Mouse (Mus musculus) heart, adult 2 months (tissue): ENCODE results near the gene Tia1. TPM values are rescaled to one million over a fixed set of nuclear protein-coding genes. Genes with fewer than 3 reads are reported as not detected.

Experiments used
- DNase-seq, 2 experiments: peaks; one replicate each; pipeline ENCODE4 v3.0.0; 2021
- H3K27ac ChIP-seq: fragments of 200-600 bp; 2 replicates; pipeline ENCODE4 v1.8.1; 2022
- H3K27me3 ChIP-seq: fragments of 200-500 bp; 2 replicates; pipeline ENCODE4 v1.6.1; 2012; ENCODE audit warnings: mild to moderate bottlenecking, low read length, inconsistent platforms, mixed read lengths; ENCODE audit not compliant: control insufficient read depth, insufficient read depth
- H3K36me3 ChIP-seq: fragments of 200-500 bp; 2 replicates; pipeline ENCODE4 v1.6.1; 2012; ENCODE audit warnings: low read length, inconsistent platforms; ENCODE audit not compliant: control insufficient read depth, insufficient read depth
- H3K4me1 ChIP-seq: fragments of 200-500 bp; 2 replicates; pipeline ENCODE4 v1.6.1; 2011; ENCODE audit warnings: low read length; ENCODE audit not compliant: control insufficient read depth, insufficient read depth
- H3K4me3 ChIP-seq: fragments of 200-600 bp; 2 replicates; pipeline ENCODE4 v1.8.1; 2022
- H3K79me2 ChIP-seq: fragments of 200-500 bp; replicated peaks from 2 replicates; pipeline ENCODE4 v1.6.1; 2012; ENCODE audit warnings: mild to moderate bottlenecking, inconsistent platforms, low read length, moderate library complexity, mixed read lengths; ENCODE audit not compliant: control insufficient read depth, insufficient read depth
- H3K9ac ChIP-seq: fragments of 200-500 bp; 2 replicates; pipeline ENCODE4 v1.6.1; 2012; ENCODE audit warnings: low read depth, mild to moderate bottlenecking, control low read depth, inconsistent platforms, low read length, mixed read lengths
- CTCF ChIP-seq: fragments of 200-600 bp; IDR thresholded peaks from 2 replicates; pipeline ENCODE4 v1.8.1; 2022; ENCODE audit warnings: antibody characterized with exemption, mild to moderate bottlenecking, moderate library complexity
- EP300 ChIP-seq: fragments of 200-500 bp; IDR thresholded peaks from 2 replicates; pipeline ENCODE4 v1.6.1; 2011; ENCODE audit warnings: low read depth, low read length, control low read depth; ENCODE audit not compliant: insufficient read depth
- POLR2A ChIP-seq: fragments of 200-500 bp; IDR thresholded peaks from 2 replicates; pipeline ENCODE4 v1.6.1; 2011; ENCODE audit warnings: mild to moderate bottlenecking, low read depth, low read length, control low read depth; ENCODE audit not compliant: insufficient read depth
- WGBS: fragments of 180-500 bp; shearing (Covaris S2); methylation state at CpG from one replicate; pipeline ENCODE4 v1.1.7; 2018; 5-methylcytosine and 5-hydroxymethylcytosine counted together
- intact Hi-C: fragments of 180-260 bp; cut with DNase I; formaldehyde crosslinking; loops from one replicate; pipeline ENCODE4 v1.15.1; 2025
- polyA plus RNA-seq: library from polyadenylated mRNA; depleted of rRNA; stranded (reverse); fragments of >200 nt; gene quantifications from 2 replicates; pipeline ENCODE4 v1.2.3, GENCODE M21; 2012
- total RNA-seq, 2 experiments: library from RNA; stranded (reverse); gene quantifications; 2 replicates each; pipeline ENCODE4 v1.2.3; 2021

Gene Tia1
- total and polyA plus RNA-seq, 3 experiments: 13.1 to 23.7 (median 22.4) TPM

DNA sequence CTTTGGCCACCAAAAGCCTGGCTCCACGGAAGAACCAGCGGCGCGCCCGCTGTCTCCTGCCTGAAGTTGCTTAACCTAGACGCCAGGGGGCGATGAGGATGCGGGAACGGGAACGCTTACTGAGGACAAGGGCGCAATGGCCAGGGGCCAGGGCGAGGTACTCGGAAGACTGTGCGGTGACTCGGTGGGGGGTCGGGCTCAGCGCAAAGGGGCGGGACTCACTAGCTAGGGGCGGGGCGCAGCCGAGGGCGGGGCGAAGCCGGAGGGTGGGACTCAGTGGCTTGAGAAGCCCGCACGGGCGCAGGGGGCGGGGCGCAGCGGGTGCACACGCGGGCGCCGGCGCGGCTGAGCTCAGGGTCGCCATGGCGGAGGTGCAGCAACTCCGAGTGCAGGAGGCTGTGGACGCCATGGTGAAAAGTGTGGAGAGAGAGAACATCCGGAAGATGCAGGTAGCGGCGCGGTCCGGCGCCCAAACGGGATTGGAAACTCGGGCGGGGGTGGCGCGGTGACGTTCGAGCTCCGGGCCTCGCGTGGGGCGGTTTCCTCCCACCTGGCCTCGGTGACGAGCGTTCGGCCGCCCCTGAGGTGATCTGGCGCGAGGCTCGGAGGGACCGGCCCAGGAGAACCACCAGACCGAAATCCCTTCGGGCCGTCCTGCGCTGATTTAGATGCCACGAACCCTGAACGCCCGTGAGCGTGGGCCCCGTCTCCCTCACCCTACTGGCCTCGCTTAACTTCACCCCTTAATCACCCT, 38.5 kb upstream of the Tia1 start, which contains the start of gene Fam136a:
Gene Fam136a, plus strand, starts transcription at position 276 of the 754 bp plus-strand sequence.
- Histone ChIP-seq H3K36me3 (no peaks in the 10 kb centered on the region), H3K79me2 (no peaks in the 10 kb centered on the region), H3K27ac (peak within 1 kb of the TSS; percentile 76), H3K4me1 (peaks cover 2% of the 10 kb centered on the region), H3K27me3 (no peaks in the 10 kb centered on the region), H3K9ac (peak within 1 kb of the TSS; percentile 73), H3K4me3 (peak within 1 kb of the TSS; percentile 82)
- TF ChIP-seq CTCF: peak; percentile 78
- TF ChIP-seq EP300: peak; percentile 85
- TF ChIP-seq POLR2A: peak; percentile 33; the same call in 1 of the 2 replicates
- intact Hi-C loops: loop anchor here (1.0 to 2.0 kb wide), 3 partner anchors 36 to 223 kb away; partner anchors contain the start of gene Tgfa
- DNase-seq: peak; percentile 93 to 95
- under 1% methylated on average over 74 of the region's 76 CpGs for WGBS

DNA sequence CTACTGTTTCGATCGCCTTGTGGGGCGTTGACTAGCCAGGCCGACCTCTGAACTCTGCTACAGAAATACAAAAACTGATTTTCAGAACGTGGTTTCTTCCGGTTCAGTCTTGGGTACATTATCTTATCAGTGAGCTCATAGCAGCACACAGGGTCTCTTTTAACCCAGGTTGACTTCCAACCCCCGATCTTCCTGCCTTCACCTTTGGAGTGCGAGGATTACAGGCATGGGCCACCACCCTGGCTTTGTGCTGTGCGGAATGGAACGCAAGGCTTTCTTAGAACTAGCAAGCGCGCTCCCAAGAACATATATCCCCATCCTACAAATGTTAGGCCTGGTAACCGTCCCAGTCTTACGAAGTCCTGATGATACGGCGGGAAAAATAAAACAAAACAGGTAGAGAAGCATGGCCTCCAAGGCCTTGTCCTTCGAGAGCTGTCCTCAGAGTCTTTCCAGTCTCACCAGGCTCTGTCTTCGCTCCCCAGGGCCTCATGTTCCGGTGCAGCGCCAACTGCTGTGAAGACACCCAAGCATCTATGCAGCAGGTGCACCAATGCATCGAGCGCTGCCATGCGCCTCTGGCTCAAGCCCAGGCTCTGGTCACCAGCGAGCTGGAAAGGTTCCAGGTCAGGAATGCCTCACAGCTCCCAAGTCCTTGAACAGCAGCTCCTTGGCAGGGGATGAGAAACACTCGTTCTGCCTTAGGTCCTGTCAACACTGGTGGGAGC, 37.7 kb upstream of the Tia1 start:
- 39% methylated on average over 25 of the region's 25 CpGs for WGBS
- no peaks in the 10 kb centered on the region for H3K36me3 ChIP-seq
- H3K27me3 ChIP-seq: no peaks in the 10 kb centered on the region
- DNase-seq: peak; percentile 52 to 61
- no peak for TF ChIP-seq POLR2A
- no peaks in the 10 kb centered on the region for H3K79me2 ChIP-seq
- peak overlapping the region; percentile 65 for H3K9ac ChIP-seq
- H3K4me3 ChIP-seq: peak overlapping the region; percentile 82
- intact Hi-C loops: no loop called here
- peak overlapping the region; percentile 76 for H3K27ac ChIP-seq
- H3K4me1 ChIP-seq: peaks cover 5% of the 10 kb centered on the region

DNA sequence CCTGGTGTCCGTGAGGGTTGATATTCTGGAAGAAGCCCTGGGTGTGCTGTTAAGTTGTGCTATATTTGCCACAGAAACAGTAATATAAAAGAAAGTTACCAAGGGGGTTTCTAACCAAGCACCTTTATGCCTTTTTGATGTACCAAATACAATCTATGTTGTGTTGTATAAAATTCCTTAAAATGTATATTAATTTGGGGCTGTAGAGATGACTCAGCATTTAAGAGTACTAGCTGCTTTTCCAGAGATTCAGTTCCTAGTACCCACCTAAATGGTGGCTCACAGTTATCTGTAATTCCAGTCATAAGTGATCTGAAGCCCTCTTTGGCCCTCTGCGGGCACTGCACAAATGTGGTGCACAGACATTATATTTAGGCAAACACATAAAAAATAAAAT, 37.2 kb upstream of the Tia1 start:
- H3K27me3 ChIP-seq: no peaks in the 10 kb centered on the region
- peaks cover 5% of the 10 kb centered on the region for H3K4me1 ChIP-seq
- 58% methylated on average over 2 of the region's 2 CpGs for WGBS
- no peak overlapping the region for H3K4me3 ChIP-seq
- H3K36me3 ChIP-seq: no peaks in the 10 kb centered on the region
- no peak for DNase-seq
- H3K27ac ChIP-seq: no peak overlapping the region
- H3K9ac ChIP-seq: no peak overlapping the region
- intact Hi-C loops: no loop called here
- TF ChIP-seq CTCF (no peak), EP300 (no peak), POLR2A (no peak)
- 0 out of 2 replicates have a peak, but pooled peaks cover 1% of the 10 kb centered on the region for H3K79me2 ChIP-seq

DNA sequence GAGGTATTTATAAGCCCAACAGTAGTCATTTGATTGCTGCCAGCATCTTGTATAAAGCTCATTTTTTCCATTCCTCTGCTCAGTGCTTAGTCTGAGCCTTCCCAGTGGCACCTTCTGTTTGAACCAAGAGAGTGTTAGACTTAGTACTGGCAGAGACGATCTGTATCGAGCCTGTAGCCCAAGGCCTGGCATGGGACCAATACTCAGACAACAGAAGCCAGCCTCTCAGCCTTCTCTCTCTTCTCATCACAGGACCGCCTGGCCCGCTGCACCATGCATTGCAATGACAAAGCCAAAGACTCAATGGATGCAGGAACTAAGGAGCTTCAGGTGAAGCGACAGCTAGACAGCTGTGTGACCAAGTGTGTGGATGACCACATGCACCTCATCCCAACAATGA, 35.5 kb upstream of the Tia1 start:
- Histone ChIP-seq H3K27me3 (no peaks in the 10 kb centered on the region), H3K36me3 (no peaks in the 10 kb centered on the region), H3K79me2 (0 out of 2 replicates have a peak, but pooled peaks cover 1% of the 10 kb centered on the region), H3K27ac (no peak overlapping the region), H3K9ac (no peak overlapping the region), H3K4me3 (no peak overlapping the region), H3K4me1 (peaks cover 7% of the 10 kb centered on the region)
- 82% methylated on average over 5 of the region's 5 CpGs for WGBS
- TF ChIP-seq POLR2A: no peak
- no peak for TF ChIP-seq EP300
- TF ChIP-seq CTCF: no peak
- DNase-seq: no peak
- intact Hi-C loops: no loop called here

DNA sequence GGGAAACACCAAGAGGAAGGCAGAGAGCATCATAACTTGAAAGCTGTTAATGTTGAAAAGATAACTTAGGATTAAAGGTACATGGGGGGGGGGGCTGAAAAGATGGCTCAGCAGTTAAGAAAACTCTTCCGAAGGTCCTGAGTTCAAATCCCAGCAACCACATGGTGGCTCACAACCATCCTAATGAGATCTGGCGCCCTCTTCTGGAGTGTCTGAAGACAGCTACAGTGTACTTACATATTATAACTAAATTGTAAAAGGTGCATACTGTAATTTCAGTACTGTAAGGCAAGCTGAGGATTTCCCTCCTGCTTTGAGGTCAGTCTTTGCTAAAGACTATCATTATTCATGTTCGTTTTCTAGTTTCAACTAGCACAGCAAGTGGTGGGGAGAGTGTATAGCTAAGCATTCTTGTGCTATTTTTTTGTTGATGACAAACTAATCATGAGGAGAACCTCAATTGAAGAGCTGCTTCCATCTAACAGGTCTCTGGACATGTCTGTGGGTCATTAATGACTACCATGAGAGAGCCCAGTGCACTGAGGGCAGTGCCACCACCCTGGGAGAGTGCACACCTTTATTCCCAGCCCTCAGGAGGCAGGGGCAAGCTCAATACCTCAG, 33.8 kb upstream of the Tia1 start:
- H3K27me3 ChIP-seq: no peaks in the 10 kb centered on the region
- no peak overlapping the region for H3K4me3 ChIP-seq
- 61% methylated on average over 3 of the region's 3 CpGs for WGBS
- TF ChIP-seq CTCF (peak; percentile 60), EP300 (no peak), POLR2A (0 out of 2 replicates have a peak, but pooled peaks have one; percentile 32)
- intact Hi-C loops: loop anchor here (2.0 to 10.0 kb wide), 2 partner anchors 27 to 425 kb away; partner anchors contain the start of gene Pcyox1
- H3K27ac ChIP-seq: no peak overlapping the region
- DNase-seq: no peak
- H3K4me1 ChIP-seq: peaks cover 7% of the 10 kb centered on the region
- 0 out of 2 replicates have a peak, but pooled peaks cover 1% of the 10 kb centered on the region for H3K79me2 ChIP-seq
- H3K36me3 ChIP-seq: no peaks in the 10 kb centered on the region
- peak overlapping the region; percentile 37; the same call in 1 of the 2 replicates for H3K9ac ChIP-seq
